Mouse (Mus musculus): ENCODE measurements around the gene Lrrc74a.

- no peak for TF ChIP-seq CTCF (IDR thresholded peaks at IDR 0.05; ENCODE audit: low read depth, low read length)
- TF ChIP-seq POLR2A (IDR thresholded peaks at IDR 0.05; ENCODE audit: extremely low read depth, insufficient read depth, low read length): no peak
Measured at GRCm38 (mm10) chr12:86804308-86804700, 70.1 kb downstream of the Lrrc74a start.
